Mouse (Mus musculus) ovary, postnatal 36 days (tissue): ENCODE results near the gene Ikzf1.

Source experiments
- DNase-seq: peaks from one replicate; pipeline ENCODE4 v3.0.0; 2022; ENCODE audit warnings: low spot score, mixed read lengths

Gene Ikzf1

DNA sequence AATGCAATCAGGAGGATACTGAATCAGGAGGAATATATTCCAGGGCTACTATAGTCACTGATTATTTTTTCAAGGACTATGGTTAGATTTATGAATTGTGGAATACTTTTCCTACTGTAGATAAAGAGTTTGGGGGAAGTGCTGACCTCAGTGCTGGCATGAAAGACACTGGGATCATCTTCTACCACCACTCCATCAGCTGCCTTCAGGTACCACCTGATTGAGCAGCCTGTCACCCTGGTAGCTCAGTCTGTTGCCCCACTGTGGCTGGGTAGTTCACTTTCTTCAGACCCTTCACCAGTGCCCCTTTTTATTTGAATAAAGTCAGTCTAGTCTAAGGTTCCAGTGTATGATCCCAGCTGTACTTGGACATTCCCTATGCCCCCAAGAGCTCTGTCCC lies 81.9 kb downstream of the Ikzf1 start:
- no peak for DNase-seq

DNA sequence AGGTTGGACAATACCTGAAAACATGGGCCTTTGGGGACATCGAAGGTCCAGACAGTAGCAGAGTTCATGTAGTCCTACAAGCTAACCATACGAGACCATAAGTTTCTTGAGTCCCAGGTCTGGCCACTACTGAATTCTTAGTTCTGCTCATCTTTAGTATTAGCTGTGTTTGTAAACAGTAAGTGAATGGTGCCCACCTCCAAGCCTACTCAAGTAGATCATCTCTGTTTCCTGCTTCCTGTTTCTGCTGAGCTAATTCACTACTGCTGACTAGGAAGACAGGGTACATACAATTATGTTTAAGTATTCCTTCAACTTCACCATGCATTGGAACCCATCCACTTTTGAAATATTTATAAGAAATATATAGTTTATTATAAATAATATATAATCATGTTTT lies 83.3 kb downstream of the Ikzf1 start:
- DNase-seq, result no peak

DNA sequence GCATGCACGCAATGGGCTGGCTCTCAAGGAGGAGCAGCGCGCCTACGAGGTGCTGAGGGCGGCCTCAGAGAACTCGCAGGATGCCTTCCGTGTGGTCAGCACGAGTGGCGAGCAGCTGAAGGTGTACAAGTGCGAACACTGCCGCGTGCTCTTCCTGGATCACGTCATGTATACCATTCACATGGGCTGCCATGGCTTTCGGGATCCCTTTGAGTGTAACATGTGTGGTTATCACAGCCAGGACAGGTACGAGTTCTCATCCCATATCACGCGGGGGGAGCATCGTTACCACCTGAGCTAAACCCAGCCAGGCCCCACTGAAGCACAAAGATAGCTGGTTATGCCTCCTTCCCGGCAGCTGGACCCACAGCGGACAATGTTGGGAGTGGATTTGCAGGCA lies 84.5 kb downstream of the Ikzf1 start:
- no peak for DNase-seq

DNA sequence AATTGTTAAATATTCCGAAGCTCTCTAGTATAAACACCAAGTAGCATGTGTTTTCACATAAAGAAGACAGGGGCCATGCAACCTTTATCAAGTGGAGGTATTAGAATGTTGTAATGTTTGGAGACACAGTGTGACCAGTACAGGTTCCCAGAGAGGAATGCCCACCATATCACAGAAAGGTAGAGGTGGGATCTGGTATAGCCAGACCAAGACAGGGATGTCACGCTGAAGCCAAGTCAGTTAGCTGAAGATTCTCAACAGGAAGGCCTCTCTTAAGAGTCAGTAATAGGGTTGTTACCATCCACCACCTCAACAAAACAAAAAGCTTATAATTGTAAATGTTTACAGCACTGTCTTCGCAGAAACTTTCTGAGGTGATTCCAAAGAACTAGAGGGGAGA lies 85.9 kb downstream of the Ikzf1 start:
- no peak for DNase-seq

DNA sequence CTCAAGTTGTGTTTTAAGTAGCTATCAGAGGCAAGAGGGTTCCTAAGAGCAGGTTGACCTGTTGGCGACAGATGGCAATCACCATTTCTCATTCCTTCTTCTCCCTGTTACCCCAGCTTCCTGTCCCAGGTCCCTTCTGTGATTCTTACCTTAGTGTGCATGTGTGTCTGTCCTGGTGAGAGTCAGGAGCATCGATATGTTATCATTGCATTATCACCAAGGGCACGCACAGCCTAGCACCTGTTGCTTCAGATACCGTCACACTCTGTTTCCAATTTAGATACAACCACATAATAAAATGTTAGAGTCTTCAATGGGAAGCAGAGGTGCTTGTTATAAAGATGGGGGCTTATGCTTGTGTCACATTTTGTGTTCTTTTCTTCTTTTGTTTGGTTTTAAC lies 87.4 kb downstream of the Ikzf1 start:
- no peak for DNase-seq

DNA sequence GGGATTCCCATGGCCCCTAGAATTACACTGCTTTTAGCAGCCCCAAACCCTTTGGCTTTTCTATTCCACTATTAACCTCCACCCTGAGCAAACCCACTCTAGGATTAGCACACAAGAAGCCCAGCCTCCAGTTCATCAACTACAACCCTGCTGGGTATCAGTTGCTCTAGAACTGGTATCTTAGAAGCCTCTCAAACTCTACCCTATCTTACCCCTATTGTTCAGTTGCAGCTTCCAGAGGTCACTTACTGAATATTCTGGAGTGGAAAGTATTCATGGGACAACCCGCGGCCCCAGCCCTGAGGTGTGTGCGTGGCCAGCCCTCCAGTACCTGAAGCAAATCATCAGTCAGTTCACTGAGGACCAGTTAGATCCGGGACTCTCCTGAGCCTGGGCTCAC lies 89.6 kb downstream of the Ikzf1 start:
- DNase-seq, result no peak

DNA sequence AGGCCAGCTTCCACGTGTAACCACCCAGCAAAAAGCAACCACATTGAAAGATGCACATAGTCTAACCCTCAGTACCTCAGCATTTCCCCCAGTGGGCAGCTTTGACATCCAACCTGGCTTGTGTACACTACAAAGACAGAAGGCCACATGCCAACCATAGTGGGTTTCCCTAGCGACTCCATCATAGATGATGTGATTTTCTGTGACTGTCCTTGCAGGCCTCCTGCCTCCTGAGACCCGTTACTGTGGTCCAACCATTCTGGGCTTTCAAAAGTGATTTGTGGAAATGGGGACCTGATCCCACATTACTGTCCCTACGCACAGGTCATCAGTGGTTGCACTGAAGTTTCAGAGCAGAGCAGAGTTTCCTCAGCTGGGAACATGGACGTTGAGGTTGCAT lies 90.1 kb downstream of the Ikzf1 start:
- no peak for DNase-seq

DNA sequence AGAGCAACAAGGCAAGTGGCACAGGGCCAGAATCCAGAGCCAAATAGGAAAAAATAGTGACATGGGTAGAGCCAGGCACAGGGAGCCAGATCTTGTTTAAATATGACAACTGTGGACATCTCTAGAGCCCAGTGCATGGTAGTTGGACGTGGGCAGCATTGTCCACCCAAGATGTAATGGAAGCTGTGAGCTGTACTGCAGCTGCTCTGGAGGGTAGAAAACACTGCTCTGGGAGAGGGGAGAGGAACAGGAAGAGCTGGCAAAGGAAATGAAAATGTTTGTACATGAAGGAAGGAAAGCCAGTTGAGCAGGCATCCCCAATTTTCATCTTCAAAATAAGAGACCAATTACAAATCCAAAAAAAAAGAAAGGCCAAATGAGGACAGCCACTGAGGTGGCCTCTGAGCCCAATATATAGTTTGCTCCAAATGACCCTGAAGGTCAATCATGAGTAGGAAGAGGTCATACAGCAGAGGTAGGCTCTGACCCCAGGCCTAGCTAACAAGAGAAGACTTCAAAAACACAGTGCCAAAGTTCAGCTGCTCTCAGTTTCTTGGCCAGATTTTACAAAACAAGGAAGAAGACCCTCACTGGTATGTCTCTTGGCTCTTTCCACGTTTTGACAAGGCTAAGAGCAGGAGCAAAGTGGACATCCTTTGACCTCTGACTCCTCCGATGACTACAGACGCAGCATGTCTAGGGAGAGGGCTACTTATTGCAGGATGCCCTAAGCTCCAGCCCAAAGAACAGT lies 91.4 kb downstream of the Ikzf1 start:
- no peak for DNase-seq

DNA sequence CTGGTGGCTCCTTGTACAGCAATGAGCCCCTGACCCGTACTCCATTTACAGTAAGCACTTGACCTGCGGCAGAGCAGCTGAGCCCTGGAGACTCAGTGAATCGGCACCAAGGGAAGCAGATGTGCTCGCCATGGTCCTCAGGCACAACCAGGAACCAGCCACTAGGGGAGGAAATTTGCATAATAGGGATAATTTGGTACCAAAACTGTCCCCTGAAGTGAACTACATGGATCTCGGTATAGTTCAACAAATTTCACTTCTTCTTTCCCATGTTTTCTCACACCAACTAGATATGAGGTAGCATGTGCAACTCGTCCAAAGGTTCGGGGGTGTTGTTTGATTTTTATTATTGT lies 92.0 kb downstream of the Ikzf1 start:
- DNase-seq, result no peak

DNA sequence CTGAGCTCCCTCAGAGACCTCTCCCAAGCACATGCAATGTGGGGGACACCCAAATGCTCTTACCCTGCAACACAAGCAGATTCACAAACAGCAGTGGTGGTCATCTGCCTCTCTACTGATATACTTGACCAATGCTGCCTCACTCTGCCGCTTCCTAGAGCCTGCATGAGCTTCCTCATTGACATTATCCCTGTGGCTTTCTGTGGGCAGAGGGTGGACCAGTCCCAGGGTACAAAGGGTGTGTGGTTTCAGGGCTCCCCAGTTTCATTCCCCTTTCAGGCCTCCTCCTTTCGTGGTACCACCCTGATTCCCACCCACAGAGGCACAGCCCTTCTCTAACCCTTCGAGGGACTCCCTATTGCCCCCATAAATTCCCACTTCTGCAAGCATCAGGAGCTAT lies 92.4 kb downstream of the Ikzf1 start:
- DNase-seq, result no peak

DNA sequence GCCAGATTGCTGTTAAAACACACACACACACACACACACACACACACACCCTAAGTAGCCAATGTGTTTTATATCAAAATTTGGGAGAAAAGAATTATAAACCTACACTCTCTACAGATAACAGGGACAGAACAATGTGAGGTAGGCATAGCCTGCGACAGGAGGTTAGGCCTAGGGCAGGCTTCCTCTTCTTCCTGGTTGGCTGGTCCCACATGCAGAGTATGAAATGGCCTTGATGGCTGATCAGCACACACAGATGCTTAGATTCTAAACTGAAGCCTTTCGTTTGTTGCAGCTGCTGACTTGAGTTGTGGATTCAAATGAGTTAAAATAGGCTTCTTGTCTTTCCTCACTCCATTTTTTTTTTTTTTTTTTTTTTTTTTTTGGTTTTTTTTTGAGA lies 93.0 kb downstream of the Ikzf1 start:
- DNase-seq, result no peak

DNA sequence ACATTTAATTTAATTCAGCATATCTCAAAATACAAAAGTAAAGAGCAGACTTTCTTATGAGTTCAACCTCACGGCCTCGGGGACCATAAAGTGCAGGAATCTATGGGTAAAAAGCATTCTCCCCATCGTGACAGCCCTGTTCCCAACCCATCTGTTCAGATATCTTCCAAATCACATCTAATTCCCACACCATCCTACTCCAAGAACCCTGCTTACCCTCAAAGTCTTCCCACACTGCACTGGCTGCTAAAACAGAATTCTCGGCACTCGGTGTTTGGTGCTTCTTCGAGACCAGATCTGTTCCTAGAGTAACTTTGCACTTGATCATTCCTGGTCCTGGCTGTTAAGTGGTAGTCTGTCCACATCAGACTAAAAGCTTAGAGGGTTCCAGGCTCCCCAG lies 93.5 kb downstream of the Ikzf1 start:
- no peak for DNase-seq

DNA sequence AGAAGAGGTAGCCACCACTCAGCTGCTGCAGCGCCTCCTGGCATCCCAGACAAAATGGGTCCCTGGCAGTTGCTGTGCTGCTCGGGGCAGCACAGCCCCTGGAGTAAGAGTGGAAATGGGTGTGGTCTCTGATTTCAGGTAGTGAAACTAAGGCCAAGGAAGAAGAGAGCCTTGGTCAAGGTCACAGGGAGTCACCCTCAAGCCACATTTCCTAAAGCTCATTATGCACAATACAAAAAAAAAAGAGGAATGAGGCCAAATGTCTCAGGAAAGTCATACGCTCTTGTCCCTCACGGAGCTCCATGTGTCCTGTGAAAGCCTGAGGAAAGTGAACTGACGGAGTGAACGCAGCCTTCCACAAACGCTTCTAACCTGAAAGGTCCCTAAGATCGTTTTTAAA lies 96.9 kb downstream of the Ikzf1 start:
- no peak for DNase-seq

DNA sequence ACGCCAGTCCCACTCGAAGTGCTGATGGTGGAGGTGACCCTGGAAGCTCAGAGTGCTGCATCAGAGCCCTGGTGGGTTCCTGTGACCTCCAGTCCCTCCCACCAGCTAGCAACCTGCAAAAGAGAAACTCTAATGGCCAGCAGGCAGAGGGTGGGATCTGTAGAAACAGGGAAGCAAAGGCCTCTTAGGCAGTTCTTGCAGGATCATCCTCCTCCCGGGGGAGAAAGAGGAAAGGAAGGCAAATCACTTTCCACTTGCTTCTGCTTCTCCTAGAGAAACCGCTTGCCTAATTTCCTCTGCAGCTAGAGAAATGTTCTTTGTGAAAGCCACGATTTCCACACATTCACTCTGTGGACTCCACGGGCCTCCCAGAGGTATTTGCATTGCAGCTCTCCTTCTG lies 100.7 kb downstream of the Ikzf1 start:
- no peak for DNase-seq

DNA sequence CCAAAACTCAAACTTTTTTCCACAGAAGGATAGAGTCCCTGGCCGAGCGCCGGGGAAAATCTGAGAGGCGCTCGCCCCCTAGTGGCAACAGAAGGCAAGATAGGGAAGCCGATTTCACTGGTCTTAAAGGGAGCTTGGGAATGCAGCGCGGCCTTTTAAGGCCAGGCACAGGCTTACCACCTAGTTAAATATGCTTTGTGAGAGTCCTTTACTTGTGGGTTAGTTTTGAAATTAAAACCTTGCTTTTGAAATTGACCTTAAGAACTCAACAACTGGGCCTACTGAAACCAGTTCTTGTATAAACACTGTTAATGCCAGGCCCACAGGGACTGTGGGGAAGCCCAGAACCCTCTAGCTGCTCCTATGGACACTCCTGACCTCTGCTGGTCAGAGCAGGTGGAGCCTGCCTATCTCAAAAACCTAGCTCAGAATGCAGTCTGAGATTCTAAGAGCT lies 103.7 kb downstream of the Ikzf1 start:
- DNase-seq, result peak; percentile 75

DNA sequence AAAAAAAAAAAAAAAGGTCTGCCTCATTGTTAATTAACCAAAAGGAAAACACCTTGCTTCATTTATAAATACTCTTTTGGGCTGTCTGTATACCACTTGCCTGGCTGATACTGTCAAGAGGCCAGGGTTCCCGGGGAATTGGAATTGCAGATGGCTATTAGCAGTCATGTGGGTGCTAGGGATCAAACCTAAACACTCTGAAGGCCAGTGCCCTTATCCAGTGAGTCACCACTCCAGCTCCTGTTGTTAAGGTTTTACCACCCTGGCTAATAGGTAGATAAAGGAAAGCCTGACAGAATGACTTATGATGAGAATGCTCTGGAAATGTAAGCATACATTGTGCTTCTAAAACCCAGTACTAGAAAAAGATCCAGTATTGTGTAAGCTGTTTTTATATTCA lies 109.8 kb downstream of the Ikzf1 start:
- DNase-seq, result no peak

DNA sequence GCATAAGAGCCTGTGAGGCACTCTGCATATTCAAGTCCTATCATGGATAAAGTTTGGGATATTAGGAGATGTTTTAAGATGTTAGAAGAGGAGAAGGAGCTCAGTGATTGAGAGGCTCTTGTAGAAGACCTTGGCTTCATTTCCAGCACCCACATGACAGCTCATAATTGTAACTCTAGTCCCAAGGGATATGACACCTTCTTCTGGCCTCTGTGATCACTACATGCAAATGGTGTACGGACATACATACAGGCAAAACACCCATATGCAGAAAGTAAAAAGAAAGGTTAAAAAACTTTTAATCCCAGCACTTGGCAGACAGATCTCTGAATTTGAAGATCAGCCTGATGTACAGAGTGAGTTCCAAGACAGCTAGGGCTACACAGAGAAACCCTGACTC lies 113.9 kb downstream of the Ikzf1 start:
- DNase-seq, result no peak

DNA sequence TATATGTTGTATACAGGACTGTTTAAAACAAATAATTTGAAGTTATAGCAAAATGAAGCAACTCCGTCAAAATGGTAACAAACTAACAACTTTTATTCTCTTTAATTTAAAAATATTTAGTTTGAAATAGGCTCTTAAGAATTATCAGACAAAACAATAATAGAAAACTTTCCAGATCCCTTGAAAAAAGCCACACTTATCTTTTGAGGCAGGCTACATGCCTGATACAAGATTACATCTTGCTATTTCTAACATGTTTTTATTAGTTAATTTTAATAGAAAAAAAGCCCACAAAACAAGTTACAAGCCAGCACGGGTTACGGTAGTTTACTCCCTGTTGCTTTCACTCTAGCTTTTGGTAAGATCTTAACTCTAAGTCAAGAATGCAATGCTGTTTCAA lies 115.5 kb downstream of the Ikzf1 start:
- DNase-seq, result no peak

DNA sequence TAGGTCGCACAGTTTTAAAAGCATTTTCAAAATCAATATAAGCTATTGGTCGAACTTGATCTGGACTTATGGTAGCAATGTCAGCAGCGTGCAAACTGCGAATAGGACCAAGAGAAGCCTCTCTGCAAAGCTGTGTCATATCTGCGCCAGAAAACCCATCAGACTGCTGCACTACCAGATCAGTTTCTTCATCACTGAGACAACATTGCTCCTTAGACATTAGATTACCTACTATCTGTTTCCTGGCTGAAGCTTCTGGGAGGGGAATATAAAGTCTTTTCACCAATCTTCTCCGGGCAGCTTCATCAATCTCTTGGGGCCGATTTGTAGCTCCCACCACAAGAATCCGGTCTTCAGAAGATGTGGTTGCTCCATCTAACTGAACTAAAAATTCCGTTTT lies 116.3 kb downstream of the Ikzf1 start:
- no peak for DNase-seq

DNA sequence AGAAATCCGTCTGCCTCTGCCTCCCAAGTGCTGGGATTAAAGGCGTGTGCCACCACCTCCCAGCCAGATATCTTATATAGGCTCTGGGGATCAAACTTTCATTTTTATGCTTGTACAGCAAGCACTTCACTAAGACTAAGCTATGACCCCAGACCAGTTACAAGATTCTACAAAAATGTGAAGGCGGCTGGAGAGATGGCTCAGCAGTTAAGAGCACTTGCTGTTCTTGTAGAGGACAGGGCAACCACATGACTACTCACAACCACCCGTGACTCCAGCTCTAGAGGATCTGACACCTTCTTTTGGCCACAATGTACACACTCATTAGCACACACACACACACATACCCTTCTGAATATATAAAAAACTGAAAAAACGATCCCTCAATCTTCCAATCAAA lies 119.6 kb downstream of the Ikzf1 start:
- no peak for DNase-seq

DNA sequence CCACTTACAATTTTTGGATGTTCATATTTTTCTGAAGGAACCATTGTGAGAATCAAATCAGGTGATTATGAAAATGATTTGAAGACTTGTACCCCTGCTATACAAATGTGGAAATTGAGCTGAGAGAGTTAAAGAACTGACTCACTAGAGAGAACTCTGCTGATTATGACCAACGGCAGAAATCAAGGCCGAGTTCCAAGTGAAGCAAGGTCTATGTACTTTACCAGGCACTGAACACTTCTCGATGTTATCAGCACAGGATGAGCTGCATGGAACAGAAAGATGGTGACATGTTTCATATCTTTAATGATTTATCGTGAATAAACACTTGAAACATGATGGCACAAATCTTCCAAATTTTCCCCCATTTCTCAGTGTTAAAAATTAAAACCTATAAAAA lies 121.1 kb downstream of the Ikzf1 start:
- DNase-seq, result no peak

DNA sequence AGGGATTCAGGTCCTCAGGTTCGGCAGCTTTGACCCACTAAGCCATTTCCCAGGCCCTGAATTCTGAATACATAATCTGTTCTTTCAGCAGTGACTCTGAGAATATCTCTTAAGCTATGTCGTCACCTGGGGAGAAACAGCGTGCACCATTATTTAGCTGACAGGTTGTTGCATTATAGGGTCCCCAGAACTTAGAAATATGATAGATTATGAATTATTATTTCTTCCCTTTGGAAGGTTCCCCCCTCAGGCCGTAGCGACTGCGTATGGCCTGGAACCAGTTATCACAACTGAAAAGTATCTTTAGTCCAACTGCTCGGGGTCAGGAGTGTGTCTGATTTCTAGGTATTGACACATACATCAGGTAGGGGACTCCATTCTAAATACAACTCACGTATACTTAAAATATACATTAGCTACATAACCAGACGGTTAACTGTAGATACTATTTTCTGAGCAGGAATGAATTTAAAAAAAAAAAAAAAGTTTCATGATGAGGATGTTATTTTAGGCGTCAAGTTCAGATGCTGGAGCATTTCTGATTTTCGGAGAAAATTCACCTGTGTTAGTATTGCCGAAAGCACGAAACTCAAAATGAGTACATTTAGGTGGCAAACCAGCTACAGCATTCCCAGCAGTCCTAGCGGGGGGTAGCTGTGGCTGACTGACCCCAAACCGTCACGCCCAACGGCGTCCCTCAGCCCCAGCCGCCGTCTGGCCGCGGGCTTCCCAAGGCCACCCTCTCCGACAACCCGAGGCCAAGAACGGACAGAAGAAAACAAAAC lies 123.4 kb downstream of the Ikzf1 start:
- DNase-seq, result no peak

DNA sequence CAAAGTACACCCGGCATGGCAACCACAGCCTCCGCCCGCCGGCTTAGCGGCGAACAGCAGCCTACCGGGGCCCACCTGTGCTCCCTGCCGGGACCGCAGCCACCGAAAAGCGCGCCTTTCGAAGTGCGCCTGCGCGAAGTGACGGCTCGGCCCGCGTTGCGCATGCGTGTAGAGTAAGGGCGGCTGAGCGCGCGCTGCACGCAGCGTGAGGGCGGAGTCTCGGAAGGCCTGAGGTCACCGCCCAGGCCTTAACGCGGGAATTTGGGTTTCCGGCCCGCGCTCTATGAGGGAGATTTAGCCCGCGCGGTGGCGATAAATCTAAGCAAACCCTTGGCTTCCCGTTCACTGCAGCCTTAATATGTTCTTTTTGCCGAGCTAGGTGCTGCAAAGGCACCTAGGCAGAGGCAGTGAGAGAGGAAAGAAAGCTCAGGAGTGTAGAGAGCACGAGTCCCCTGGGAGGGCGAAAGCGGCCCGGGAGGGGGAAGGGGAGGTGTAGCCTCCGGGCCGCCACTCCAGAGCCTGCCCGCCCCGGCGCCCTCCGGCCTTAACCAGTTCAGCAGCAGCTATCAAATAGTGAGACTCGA lies 124.1 kb downstream of the Ikzf1 start, which contains the start of gene Fignl1:
Gene Fignl1 (minus strand): TSS at position 143 of the 584 bp plus-strand sequence.
- DNase-seq, result peak; percentile 97
